Mouse (Mus musculus): ENCODE measurements around the gene Sipa1l3. TPM values are rescaled to one million over a fixed set of nuclear protein-coding genes. Genes with fewer than 3 reads are reported as not detected.
A peak's percentile ranks its signal among the peaks of the same experiment; 100 is the strongest.

Gene Sipa1l3
- polyA plus RNA-seq, 1 experiment from 2014 or later = 3.8 TPM

- Histone ChIP-seq H3K27me3 (replicated peaks) (peaks cover 63% of the 10 kb centered on the region), H3K9ac (no peak overlapping the region), H3K27ac (ENCODE audit: poor library complexity, severe bottlenecking) (no peak overlapping the region), H3K36me3 (no peaks in the 10 kb centered on the region), H3K9me3 (replicated peaks) (no peaks in the 10 kb centered on the region), H3K4me2 (no peak overlapping the region), H3K4me3 (no peak overlapping the region), H3K4me1 (replicated peaks) (peaks cover 32% of the 10 kb centered on the region)
- ATAC-seq (ENCODE audit: insufficient number of reproducible peaks, low FRiP score) = no peak
- WGBS = 53% methylated on average over 9 of the region's 9 CpGs
Measured at GRCm38 (mm10) chr7:29313051-29313450, 205.4 kb downstream of the Sipa1l3 start.

GRCm38 (mm10) chr7:29309749-29310148 is 208.7 kb downstream of the Sipa1l3 start:
- H3K9ac ChIP-seq = peak overlapping the region; percentile 53; the same call in 1 of the 2 replicates
- H3K27ac ChIP-seq (ENCODE audit: poor library complexity, severe bottlenecking) = no peak overlapping the region
- H3K4me2 ChIP-seq = peak overlapping the region; percentile 98
- H3K36me3 ChIP-seq = no peaks in the 10 kb centered on the region
- peaks cover 30% of the 10 kb centered on the region for H3K4me1 ChIP-seq (replicated peaks)
- 9% methylated on average over 5 of the region's 5 CpGs for WGBS
- H3K27me3 ChIP-seq (replicated peaks) = peaks cover 66% of the 10 kb centered on the region
- no peak for ATAC-seq (ENCODE audit: insufficient number of reproducible peaks, low FRiP score)
- peak overlapping the region; percentile 53 for H3K4me3 ChIP-seq
- H3K9me3 ChIP-seq (replicated peaks) = no peaks in the 10 kb centered on the region

GRCm38 (mm10) chr7:29309221-29309721 is 209.2 kb downstream of the Sipa1l3 start:
- Histone ChIP-seq H3K4me3 (peak overlapping the region; percentile 53), H3K9me3 (replicated peaks) (no peaks in the 10 kb centered on the region), H3K27me3 (replicated peaks) (peaks cover 70% of the 10 kb centered on the region), H3K27ac (ENCODE audit: poor library complexity, severe bottlenecking) (no peak overlapping the region), H3K4me2 (peak overlapping the region; percentile 98), H3K36me3 (no peaks in the 10 kb centered on the region), H3K9ac (peak overlapping the region; percentile 53), H3K4me1 (replicated peaks) (peaks cover 35% of the 10 kb centered on the region)
- 1% methylated on average over 33 of the region's 36 CpGs for WGBS
- ATAC-seq (ENCODE audit: insufficient number of reproducible peaks, low FRiP score) = 0 out of 2 replicates have a peak, but pooled peaks have one; percentile 6

GRCm38 (mm10) chr7:29307350-29308104 is 210.9 kb downstream of the Sipa1l3 start:
- WGBS = 1% methylated on average over 42 of the region's 42 CpGs
- H3K9me3 ChIP-seq (replicated peaks) = no peaks in the 10 kb centered on the region
- H3K9ac ChIP-seq = peak overlapping the region; percentile 68
- peaks cover 39% of the 10 kb centered on the region for H3K4me1 ChIP-seq (replicated peaks)
- H3K27ac ChIP-seq (ENCODE audit: poor library complexity, severe bottlenecking) = no peak overlapping the region
- H3K27me3 ChIP-seq (replicated peaks) = peaks cover 80% of the 10 kb centered on the region
- H3K36me3 ChIP-seq = no peaks in the 10 kb centered on the region
- H3K4me2 ChIP-seq = peak overlapping the region; percentile 98
- ATAC-seq (ENCODE audit: insufficient number of reproducible peaks, low FRiP score) = peak; percentile 87
- H3K4me3 ChIP-seq = peak overlapping the region; percentile 70

GRCm38 (mm10) chr7:29306619-29307018 is 211.8 kb downstream of the Sipa1l3 start:
- Histone ChIP-seq H3K27me3 (replicated peaks) (peaks cover 89% of the 10 kb centered on the region), H3K9ac (no peak overlapping the region), H3K4me3 (no peak overlapping the region), H3K4me1 (replicated peaks) (peaks cover 39% of the 10 kb centered on the region), H3K9me3 (replicated peaks) (no peaks in the 10 kb centered on the region), H3K4me2 (no peak overlapping the region), H3K36me3 (no peaks in the 10 kb centered on the region), H3K27ac (ENCODE audit: poor library complexity, severe bottlenecking) (no peak overlapping the region)
- WGBS = 23% methylated on average over 7 of the region's 7 CpGs
- no peak for ATAC-seq (ENCODE audit: insufficient number of reproducible peaks, low FRiP score)

- no peak overlapping the region for H3K9ac ChIP-seq
- H3K4me2 ChIP-seq = no peak overlapping the region
- peaks cover 39% of the 10 kb centered on the region for H3K4me1 ChIP-seq (replicated peaks)
- ATAC-seq (ENCODE audit: insufficient number of reproducible peaks, low FRiP score) = no peak
- H3K9me3 ChIP-seq (replicated peaks) = no peaks in the 10 kb centered on the region
- 37% methylated on average over 7 of the region's 7 CpGs for WGBS
- no peak overlapping the region for H3K27ac ChIP-seq (ENCODE audit: poor library complexity, severe bottlenecking)
- H3K4me3 ChIP-seq = no peak overlapping the region
- peaks cover 84% of the 10 kb centered on the region for H3K27me3 ChIP-seq (replicated peaks)
- no peaks in the 10 kb centered on the region for H3K36me3 ChIP-seq
Measured at GRCm38 (mm10) chr7:29306108-29306507, 212.3 kb downstream of the Sipa1l3 start.

- H3K27ac ChIP-seq (ENCODE audit: poor library complexity, severe bottlenecking) = no peak overlapping the region
- 23% methylated on average over 9 of the region's 9 CpGs for WGBS
Measured at GRCm38 (mm10) chr7:29305263-29305988, 213.0 kb downstream of the Sipa1l3 start.

GRCm38 (mm10) chr7:29304463-29305262 is 213.8 kb downstream of the Sipa1l3 start:
- ATAC-seq (ENCODE audit: insufficient number of reproducible peaks, low FRiP score) = no peak
- WGBS = under 1% methylated on average over 48 of the region's 48 CpGs
- Histone ChIP-seq H3K36me3 (no peaks in the 10 kb centered on the region), H3K4me1 (replicated peaks) (peaks cover 37% of the 10 kb centered on the region), H3K4me2 (peak overlapping the region; percentile 85), H3K27me3 (replicated peaks) (peaks cover 72% of the 10 kb centered on the region), H3K9me3 (replicated peaks) (no peaks in the 10 kb centered on the region), H3K4me3 (peak overlapping the region; percentile 51), H3K9ac (peak overlapping the region; percentile 53), H3K27ac (ENCODE audit: poor library complexity, severe bottlenecking) (no peak overlapping the region)

More at GRCm38 (mm10) chr7:29305263-29305988, 213.0 kb downstream of the Sipa1l3 start:
- no peak for ATAC-seq (ENCODE audit: insufficient number of reproducible peaks, low FRiP score)
- no peaks in the 10 kb centered on the region for H3K9me3 ChIP-seq (replicated peaks)
- peak overlapping the region; percentile 53 for H3K9ac ChIP-seq
- peaks cover 39% of the 10 kb centered on the region for H3K4me1 ChIP-seq (replicated peaks)
- no peaks in the 10 kb centered on the region for H3K36me3 ChIP-seq
- peaks cover 77% of the 10 kb centered on the region for H3K27me3 ChIP-seq (replicated peaks)
- H3K4me3 ChIP-seq = peak overlapping the region; percentile 51
- H3K4me2 ChIP-seq = peak overlapping the region; percentile 85

DNA sequence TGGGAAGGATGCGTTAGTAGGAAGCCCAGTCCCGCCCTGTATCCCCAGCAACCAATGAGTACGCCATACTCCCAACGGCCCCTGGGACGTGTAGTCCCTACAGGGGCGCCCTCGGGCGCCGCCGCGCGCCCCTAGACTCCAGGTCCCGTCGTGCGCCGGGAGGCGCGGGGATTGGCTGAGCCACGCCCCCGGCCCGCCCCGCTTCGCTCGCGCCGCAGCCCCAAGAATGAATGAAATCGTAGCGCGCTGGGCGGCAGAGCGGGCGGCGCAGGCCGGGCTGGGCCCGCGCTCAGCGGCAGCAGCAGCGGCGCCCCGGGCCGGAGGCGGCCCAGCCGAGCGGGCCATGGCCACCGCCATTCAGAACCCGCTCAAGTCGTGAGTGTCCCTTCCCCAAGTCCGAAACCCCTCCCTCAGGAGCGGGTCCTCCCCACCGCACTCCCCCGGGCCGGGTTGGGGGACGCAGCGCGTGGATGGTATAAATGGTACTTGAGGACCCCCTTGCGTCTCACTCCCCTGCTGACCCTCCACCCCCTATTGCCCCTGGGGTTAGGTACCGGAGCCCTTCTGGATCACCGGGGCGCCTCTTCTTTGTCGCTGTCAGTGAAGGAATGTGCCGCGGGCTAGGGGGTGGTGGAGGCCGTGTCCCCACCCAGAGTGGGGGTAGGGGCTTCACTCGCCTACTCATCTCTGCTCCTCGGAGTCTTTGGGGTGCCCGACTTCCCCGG is 214.5 kb downstream of the Sipa1l3 start, which contains the start of gene Dpf1:
Dpf1 (plus strand) TSS at position 214 of the 725 bp plus-strand sequence.
- Histone ChIP-seq H3K4me3 (peak within 1 kb of the TSS; percentile 51), H3K27me3 (replicated peaks) (peaks cover 73% of the 10 kb centered on the region), H3K9me3 (replicated peaks) (no peaks in the 10 kb centered on the region), H3K27ac (ENCODE audit: poor library complexity, severe bottlenecking) (no peak within 1 kb of the TSS), H3K4me1 (replicated peaks) (peaks cover 29% of the 10 kb centered on the region), H3K9ac (peak within 1 kb of the TSS; percentile 53), H3K4me2 (peak within 1 kb of the TSS; percentile 85), H3K36me3 (no peaks in the 10 kb centered on the region)
- peak; percentile 73 for ATAC-seq (ENCODE audit: insufficient number of reproducible peaks, low FRiP score)
- WGBS = under 1% methylated on average over 66 of the region's 67 CpGs

DNA sequence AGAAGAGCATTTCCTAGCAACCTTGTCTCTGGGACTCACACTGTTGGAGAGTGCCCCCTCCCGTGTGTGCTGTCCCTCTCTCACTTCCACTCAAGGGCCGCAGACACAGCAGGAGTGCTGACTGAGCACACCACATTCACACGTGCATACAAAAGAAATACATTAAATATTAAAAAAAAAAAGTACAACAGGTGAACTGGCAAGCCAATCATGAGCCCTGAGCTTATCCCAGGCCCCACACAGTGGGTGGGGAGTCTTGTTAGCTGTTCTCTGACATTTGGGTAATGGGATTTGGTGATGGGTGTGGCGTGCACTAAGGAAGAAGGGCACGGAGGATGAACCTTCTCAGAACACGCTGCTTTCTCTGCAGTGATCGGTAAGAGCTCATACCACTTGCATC is 215.8 kb downstream of the Sipa1l3 start:
- Histone ChIP-seq H3K27me3 (replicated peaks) (peaks cover 70% of the 10 kb centered on the region), H3K36me3 (no peaks in the 10 kb centered on the region), H3K4me2 (no peak overlapping the region), H3K9ac (no peak overlapping the region), H3K4me3 (no peak overlapping the region), H3K27ac (ENCODE audit: poor library complexity, severe bottlenecking) (no peak overlapping the region), H3K9me3 (replicated peaks) (no peaks in the 10 kb centered on the region), H3K4me1 (replicated peaks) (peaks cover 25% of the 10 kb centered on the region)
- WGBS = 57% methylated on average over 7 of the region's 7 CpGs
- ATAC-seq (ENCODE audit: insufficient number of reproducible peaks, low FRiP score) = no peak
